In genomic region chr11:98935123-98935522, GRCm38 (mm10) we compare ENCODE assay signal across 14 mouse cellular contexts. TPM values are rescaled to one million over a fixed set of nuclear protein-coding genes. Genes with fewer than 3 reads are reported as not detected.
DNase-seq lines count a peak whose midpoint lies in the region; ATAC-seq and TF ChIP-seq lines count a peak whose summit lies in the region.
"Had no signal": no experiment of that assay in that cellular context is flagged by ENCODE, and none has a peak within 500 bp of the region (broad histone marks: within the 10 kb centered on the region; RNA-seq: fewer than 3 reads in every experiment).

No protein-coding gene starts in this region.

- intact Hi-C loops in gastrocnemius, postnatal 36 days (cut with DNase I), result no loop called here

- peak; percentile 48 for DNase-seq in cerebellum, adult 11-12 months
- no peak for DNase-seq in lung, postnatal 36 days
- DNase-seq in kidney, postnatal 0 days (ENCODE audit: low spot score), result no peak
- no peak for DNase-seq in layer of hippocampus, adult 11-12 months (ENCODE audit: low spot score)
- no peak for DNase-seq in gastrocnemius, postnatal 36 days
- DNase-seq: right cerebral cortex, postnatal 4 days; thymus, adult 18-20 months had no signal

- no peaks in the 10 kb centered on the region for H3K36me3 ChIP-seq in lung, embryonic 15.5 days
- H3K36me3 ChIP-seq in kidney, postnatal 0 days (ENCODE audit: insufficient read depth, low read length), result no peaks in the 10 kb centered on the region
- no peaks in the 10 kb centered on the region for H3K36me3 ChIP-seq in small intestine, adult 2 months (ENCODE audit: control insufficient read depth, insufficient read depth, low read length)
- H3K36me3 ChIP-seq: midbrain, embryonic 10.5 days had no signal

- no peak overlapping the region for H3K4me2 ChIP-seq in lung, embryonic 15.5 days
- no peak overlapping the region for H3K4me2 ChIP-seq in kidney, postnatal 0 days (ENCODE audit: low read length)

- WGBS in lung, embryonic 15.5 days, result 78% methylated on average over 3 of the region's 3 CpGs
- WGBS in kidney, postnatal 0 days, result 79% methylated on average over 3 of the region's 3 CpGs
- 43% methylated on average over 3 of the region's 3 CpGs for WGBS in small intestine, adult 2 months

- H3K4me1 ChIP-seq in lung, embryonic 15.5 days, result peaks cover 93% of the 10 kb centered on the region
- H3K4me1 ChIP-seq in kidney, postnatal 0 days (replicated peaks; ENCODE audit: insufficient read depth, low read length), result peaks cover 71% of the 10 kb centered on the region
- peaks cover 48% of the 10 kb centered on the region for H3K4me1 ChIP-seq in small intestine, adult 2 months (ENCODE audit: control insufficient read depth, insufficient read depth, insufficient read length, low read length)

- no peak overlapping the region for H3K9ac ChIP-seq in lung, embryonic 15.5 days
- no peak overlapping the region for H3K9ac ChIP-seq in kidney, postnatal 0 days (ENCODE audit: low read depth, low read length)

- no peak for TF ChIP-seq POLR2A in small intestine, adult 2 months (IDR thresholded peaks at IDR 0.05; ENCODE audit: low read depth, low read length)

- no peak overlapping the region for H3K4me3 ChIP-seq in lung, embryonic 15.5 days
- no peak overlapping the region for H3K4me3 ChIP-seq in kidney, postnatal 0 days (replicated peaks; ENCODE audit: low read depth, low read length)
- no peak overlapping the region for H3K4me3 ChIP-seq in small intestine, adult 2 months (ENCODE audit: low read depth, low read length)

- ATAC-seq in cerebellum, adult (ENCODE audit: insufficient number of reproducible peaks, low FRiP score, low TSS enrichment), result no peak
- ATAC-seq in lung, embryonic 15.5 days (ENCODE audit: borderline replicate concordance, extremely low read depth, low FRiP score, low TSS enrichment), result no peak
- ATAC-seq in kidney, postnatal 0 days (replicated peaks; ENCODE audit: low FRiP score, low read depth), result no peak
- ATAC-seq: hindbrain, postnatal 0 days had no signal

- TF ChIP-seq CTCF in kidney, postnatal 0 days (IDR thresholded peaks at IDR 0.05; ENCODE audit: low read depth), result no peak
- no peak for TF ChIP-seq CTCF in small intestine, adult 2 months (IDR thresholded peaks at IDR 0.05; ENCODE audit: extremely low read depth, insufficient read length, insufficient replicate concordance, low read depth, low read length)

- peak overlapping the region; percentile 51; the same call in 1 of the 2 replicates for H3K27ac ChIP-seq in lung, embryonic 15.5 days
- H3K27ac ChIP-seq in kidney, postnatal 0 days, result 0 out of 2 replicates have a peak overlapping the region, but pooled peaks have one; percentile 19
- peak overlapping the region; percentile 98 for H3K27ac ChIP-seq in small intestine, adult 2 months (ENCODE audit: insufficient read depth, low read depth, low read length)
- H3K27ac ChIP-seq: hindbrain, postnatal 0 days had no signal

- H3K27me3 ChIP-seq in lung, embryonic 15.5 days, result no peaks in the 10 kb centered on the region
- no peaks in the 10 kb centered on the region for H3K27me3 ChIP-seq in kidney, postnatal 0 days (ENCODE audit: insufficient read depth, low read length)
- H3K27me3 ChIP-seq in small intestine, adult 2 months (ENCODE audit: control insufficient read depth, insufficient read depth, low read length), result no peaks in the 10 kb centered on the region

- no peaks in the 10 kb centered on the region for H3K9me3 ChIP-seq in lung, embryonic 15.5 days
- H3K9me3 ChIP-seq in kidney, postnatal 0 days (replicated peaks; ENCODE audit: low read length), result no peaks in the 10 kb centered on the region
- H3K9me3 ChIP-seq: midbrain, embryonic 10.5 days had no signal

RNA-seq across cellular contexts. Expression of gene Rara, which starts 7.5 kb away (rescaled TPM):
- 36.5 and 38.4 TPM in 2 replicates for polyA plus RNA-seq in lung, embryonic 15.5 days (2015; fragmentation: Nextera tagmentation; extraction: Ambion mirVana)
- polyA plus RNA-seq in kidney, postnatal 0 days (2015; fragmentation: Nextera tagmentation; extraction: Ambion mirVana), result 25.7 and 26.3 TPM in 2 replicates
- 25.3 and 56.3 TPM in 2 replicates for polyA plus RNA-seq in small intestine, adult 2 months (2012; rRNA removed)
- 10 to 100 TPM in 1 of 2 experiments, 1 to 10 TPM in 1; 8.7 to 13.2 TPM for total RNA-seq in gastrocnemius, postnatal 36 days (2021)

RNA-seq across cellular contexts. Expression of gene Cdc6, which starts 27.5 kb away (rescaled TPM):
- 41.3 and 42.5 TPM in 2 replicates for polyA plus RNA-seq in lung, embryonic 15.5 days (2015; fragmentation: Nextera tagmentation; extraction: Ambion mirVana)
- 12.3 and 15.5 TPM in 2 replicates for polyA plus RNA-seq in kidney, postnatal 0 days (2015; fragmentation: Nextera tagmentation; extraction: Ambion mirVana)
- polyA plus RNA-seq in small intestine, adult 2 months (2012; rRNA removed), result 0.37 and 0.65 TPM in 2 replicates
- total RNA-seq in gastrocnemius, postnatal 36 days (2021), result under 1 TPM; 0.20 to 0.64 TPM

RNA-seq across cellular contexts. Expression of gene Gjd3, which starts 47.7 kb away (rescaled TPM):
- polyA plus RNA-seq in lung, embryonic 15.5 days (2015; fragmentation: Nextera tagmentation; extraction: Ambion mirVana), result 0.20 and 0.61 TPM in 2 replicates
- 1.1 and 1.6 TPM in 2 replicates for polyA plus RNA-seq in kidney, postnatal 0 days (2015; fragmentation: Nextera tagmentation; extraction: Ambion mirVana)
- polyA plus RNA-seq in small intestine, adult 2 months (2012; rRNA removed), result 3.6 and 5.8 TPM in 2 replicates
- total RNA-seq in gastrocnemius, postnatal 36 days (2021), result not detected
- total RNA-seq: MEL had no signal
- polyA plus RNA-seq: liver, embryonic 16.5 days; midbrain, embryonic 10.5 days had no signal

Comparison
In these comparisons a context has a peak if more than half of its experiments do, and no peak if none do; other contexts are left out.
1. H3K27ac ChIP-seq: peak in every context shown above with its lines; median percentile 98 in small intestine, adult 2 months; 51 in lung, embryonic 15.5 days; 19 in kidney, postnatal 0 days.